In the genomic region with DNA sequence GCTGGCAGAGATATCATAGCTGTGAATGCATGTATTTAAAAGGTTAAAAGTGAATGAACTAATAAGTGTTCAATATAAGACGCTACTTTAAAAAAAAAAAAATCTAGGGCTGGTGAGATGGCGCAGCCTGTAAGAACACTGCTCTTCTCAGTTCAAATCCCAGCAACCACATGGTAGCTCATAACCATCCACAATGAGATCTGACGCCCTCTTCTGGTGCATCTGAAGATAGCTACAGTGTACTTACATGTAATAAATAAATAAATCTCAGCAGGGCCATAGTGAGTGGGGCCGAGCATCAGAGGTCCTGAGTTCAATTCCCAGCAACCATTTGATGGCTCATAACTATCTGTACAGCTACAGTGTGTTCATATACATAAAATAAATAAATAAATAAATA, we compare ENCODE assay signal across 2 mouse cellular contexts.
TF ChIP-seq lines count a peak whose summit lies in the region.

No protein-coding gene starts in this region.

TF ChIP-seq in CH12.LX, 34 proteins besides CTCF, POLR2A, EP300 and RAD21:
- TF ChIP-seq HCFC1 (IDR thresholded peaks at IDR 0.05; ENCODE audit: low read depth, low read length) (no peak), SMC3 (IDR thresholded peaks at IDR 0.05; ENCODE audit: low read depth, low read length) (peak; percentile 15; the same call in 1 of the 2 replicates), ELF1 (IDR thresholded peaks at IDR 0.05; ENCODE audit: low read depth, low read length) (no peak), ZKSCAN1 (IDR thresholded peaks at IDR 0.05; ENCODE audit: borderline replicate concordance, low read depth, low read length) (no peak), MAZ (IDR thresholded peaks at IDR 0.05; ENCODE audit: low read depth, low read length) (no peak), MYC (IDR thresholded peaks at IDR 0.05; ENCODE audit: low read depth, low read length) (0 out of 2 replicates have a peak, but pooled peaks have one; percentile 33), BHLHE40 (IDR thresholded peaks at IDR 0.05; ENCODE audit: low read depth, low read length) (no peak), SIN3A (IDR thresholded peaks at IDR 0.05; ENCODE audit: low read length) (no peak)

TF ChIP-seq in MEL, 35 proteins besides CTCF, POLR2A, EP300 and RAD21:
- TF ChIP-seq ZC3H11A (IDR thresholded peaks at IDR 0.05; ENCODE audit: low read depth, low read length) (no peak), NRF1 (IDR thresholded peaks at IDR 0.05; ENCODE audit: insufficient read depth, low read depth, low read length, poor library complexity, severe bottlenecking) (no peak), GATA1 (IDR thresholded peaks at IDR 0.05; ENCODE audit: low read depth, low read length) (no peak), MYC (IDR thresholded peaks at IDR 0.05; ENCODE audit: low read depth, low read length) (no peak), POLR2AphosphoS5 (IDR thresholded peaks at IDR 0.05; ENCODE audit: borderline replicate concordance, low read depth, low read length) (no peak), SIN3A (IDR thresholded peaks at IDR 0.05; ENCODE audit: low read length) (no peak), GABPA (IDR thresholded peaks at IDR 0.05; ENCODE audit: low read depth, low read length) (no peak), JUND (IDR thresholded peaks at IDR 0.05; ENCODE audit: low read depth, low read length) (no peak), CHD1 (IDR thresholded peaks at IDR 0.05; ENCODE audit: low read depth, low read length) (no peak), SMC3 (IDR thresholded peaks at IDR 0.05; ENCODE audit: low read depth, low read length) (no peak), TBP (IDR thresholded peaks at IDR 0.05; ENCODE audit: low read depth, low read length) (no peak), POLR2AphosphoS2 (IDR thresholded peaks at IDR 0.05; ENCODE audit: low read length) (no peak), MEF2A (IDR thresholded peaks at IDR 0.05; ENCODE audit: extremely low read depth, insufficient replicate concordance, low read depth, low read length, poor library complexity, severe bottlenecking) (no peak), HCFC1 (IDR thresholded peaks at IDR 0.05; ENCODE audit: low read depth, low read length) (no peak), USF1 (IDR thresholded peaks at IDR 0.05; ENCODE audit: low read depth, low read length) (no peak), KAT2A (conservative IDR thresholded peaks at IDR 0.05; ENCODE audit: low read depth, low read length) (no peak), MYB (IDR thresholded peaks at IDR 0.05; ENCODE audit: low read depth, low read length) (no peak), USF2 (IDR thresholded peaks at IDR 0.05; ENCODE audit: borderline replicate concordance in 1 of 2, insufficient read depth in 1 of 2, low read depth in 1 of 2, low read length in 2 of 2) (no peak), RCOR1 (IDR thresholded peaks at IDR 0.05; ENCODE audit: low read depth, low read length) (no peak)
TF ChIP-seq in MEL: peak in this region for 0.
